26 mouse cellular contexts compared by ENCODE assay signal in the genomic region with DNA sequence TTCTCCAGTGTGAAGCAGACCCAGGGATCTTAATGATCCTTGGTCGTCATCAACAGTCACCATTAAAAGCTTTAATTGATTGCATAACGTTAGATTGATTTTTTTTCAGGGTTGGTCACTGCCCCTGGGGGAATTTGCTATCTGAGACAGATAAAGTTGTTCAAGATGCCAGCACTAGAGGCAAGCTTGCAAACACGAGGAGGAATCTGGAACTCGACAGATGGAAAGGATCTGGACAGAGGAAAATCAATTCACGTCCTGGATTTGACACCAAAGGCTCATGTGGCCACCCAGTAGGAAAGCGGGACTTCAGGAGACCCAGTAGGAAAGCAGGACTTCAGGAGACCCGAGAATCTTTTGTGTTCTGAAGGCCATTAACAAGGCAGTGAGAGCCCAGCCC. TPM values are rescaled to one million over a fixed set of nuclear protein-coding genes. Genes with fewer than 3 reads are reported as not detected.
DNase-seq lines count a peak whose midpoint lies in the region; ATAC-seq and TF ChIP-seq lines count a peak whose summit lies in the region.
"Had no signal": no experiment of that assay in that cellular context is flagged by ENCODE, and none has a peak within 500 bp of the region (broad histone marks: within the 10 kb centered on the region; RNA-seq: fewer than 3 reads in every experiment).

No protein-coding gene starts in this region.

- 30% methylated on average over 7 of the region's 7 CpGs for WGBS in heart, embryonic 13.5 days
- WGBS in kidney, postnatal 0 days, result 24% methylated on average over 7 of the region's 7 CpGs
- WGBS in lung, postnatal 0 days, result 47% methylated on average over 7 of the region's 7 CpGs
- 55% methylated on average over 7 of the region's 7 CpGs for WGBS in lung, adult 2 months

- no peaks in the 10 kb centered on the region for H3K36me3 ChIP-seq in heart, embryonic 13.5 days
- H3K36me3 ChIP-seq in kidney, postnatal 0 days (ENCODE audit: insufficient read depth, low read length), result no peaks in the 10 kb centered on the region
- H3K36me3 ChIP-seq in lung, postnatal 0 days (ENCODE audit: insufficient read depth, low read length), result no peaks in the 10 kb centered on the region
- H3K36me3 ChIP-seq: G1E; limb, embryonic 12.5 days; liver, embryonic 13.5 days; midbrain, embryonic 13.5 days; neural tube, embryonic 13.5 days had no signal

- no peak for DNase-seq in heart, postnatal 14 days
- DNase-seq in kidney, postnatal 0 days (ENCODE audit: low spot score), result peak; percentile 75
- DNase-seq in kidney, adult 18-20 months, result no peak
- DNase-seq in lung, postnatal 0 days (ENCODE audit: low spot score), result peak; percentile 29
- DNase-seq in lung, adult 2 months, result no peak
- DNase-seq in left cerebral cortex, adult 9 months (ENCODE audit: low spot score in 2 of 2), result no peak
- DNase-seq: adrenal gland, adult 8-10 months; cerebellum, adult 2 months; cerebellum, postnatal 25 days; gastrocnemius, postnatal 14 days; kidney, adult 2 months; layer of hippocampus, adult 9-11 months; liver, embryonic 13.5 days; lung, adult 18-20 months; right cerebral cortex, postnatal 4 days; thymus, adult 18-20 months; thymus, postnatal 25 days had no signal

- intact Hi-C loops in heart, postnatal 14 days (cut with DNase I), result no loop called here

- H3K4me1 ChIP-seq in heart, embryonic 13.5 days, result peaks cover 37% of the 10 kb centered on the region
- no peaks in the 10 kb centered on the region for H3K4me1 ChIP-seq in kidney, postnatal 0 days (replicated peaks; ENCODE audit: insufficient read depth, low read length)
- peaks cover 3% of the 10 kb centered on the region; the same call in 1 of the 2 replicates for H3K4me1 ChIP-seq in lung, postnatal 0 days (ENCODE audit: insufficient read depth, low read depth, low read length)
- no peaks in the 10 kb centered on the region; the same call in 1 of the 2 replicates for H3K4me1 ChIP-seq in lung, adult 2 months (ENCODE audit: control insufficient read depth, insufficient read depth, low read length)
- H3K4me1 ChIP-seq: midbrain, embryonic 13.5 days had no signal

- ATAC-seq in heart, embryonic 13.5 days (ENCODE audit: extremely low read depth, insufficient number of reproducible peaks, low FRiP score, low TSS enrichment), result no peak
- ATAC-seq in kidney, postnatal 0 days (replicated peaks; ENCODE audit: low FRiP score, low read depth), result no peak
- no peak for ATAC-seq in lung, postnatal 0 days
- ATAC-seq: forebrain, embryonic 14.5 days; midbrain, embryonic 13.5 days had no signal

- no peaks in the 10 kb centered on the region for H3K9me3 ChIP-seq in heart, embryonic 13.5 days
- no peaks in the 10 kb centered on the region for H3K9me3 ChIP-seq in kidney, postnatal 0 days (replicated peaks; ENCODE audit: low read length)
- H3K9me3 ChIP-seq in lung, postnatal 0 days (ENCODE audit: low read length), result no peaks in the 10 kb centered on the region
- H3K9me3 ChIP-seq: G1E; limb, embryonic 12.5 days; liver, embryonic 13.5 days; midbrain, embryonic 13.5 days; neural tube, embryonic 13.5 days had no signal

- no peak overlapping the region for H3K4me3 ChIP-seq in heart, embryonic 13.5 days
- H3K4me3 ChIP-seq in kidney, postnatal 0 days (replicated peaks; ENCODE audit: low read depth, low read length), result no peak overlapping the region
- H3K4me3 ChIP-seq in lung, postnatal 0 days (ENCODE audit: low read depth, low read length), result no peak overlapping the region
- H3K4me3 ChIP-seq in lung, adult 2 months (replicated peaks; ENCODE audit: extremely low read depth, low read depth, low read length), result no peak overlapping the region
- H3K4me3 ChIP-seq: limb, embryonic 12.5 days; liver, embryonic 13.5 days; midbrain, embryonic 13.5 days; neural tube, embryonic 13.5 days had no signal

- 0 out of 2 replicates have a peak overlapping the region, but pooled peaks have one; percentile 15 for H3K27ac ChIP-seq in heart, embryonic 13.5 days (replicated peaks)
- peak overlapping the region; percentile 6; the same call in 1 of the 2 replicates for H3K27ac ChIP-seq in kidney, postnatal 0 days
- no peak overlapping the region for H3K27ac ChIP-seq in lung, postnatal 0 days (ENCODE audit: low read length)
- H3K27ac ChIP-seq: hindbrain, embryonic 14.5 days; liver, embryonic 13.5 days; macrophage; midbrain, embryonic 13.5 days; neural tube, embryonic 13.5 days had no signal

- no peak overlapping the region for H3K9ac ChIP-seq in heart, embryonic 13.5 days
- no peak overlapping the region for H3K9ac ChIP-seq in kidney, postnatal 0 days (ENCODE audit: low read depth, low read length)
- no peak overlapping the region for H3K9ac ChIP-seq in lung, postnatal 0 days (replicated peaks; ENCODE audit: low read depth)
- H3K9ac ChIP-seq: hindbrain, embryonic 14.5 days; limb, embryonic 12.5 days; liver, embryonic 13.5 days; midbrain, embryonic 13.5 days; neural tube, embryonic 13.5 days had no signal

- no peak overlapping the region for H3K4me2 ChIP-seq in heart, embryonic 13.5 days
- H3K4me2 ChIP-seq in kidney, postnatal 0 days (ENCODE audit: low read length), result no peak overlapping the region
- no peak overlapping the region for H3K4me2 ChIP-seq in lung, postnatal 0 days (replicated peaks; ENCODE audit: low read depth, low read length)
- H3K4me2 ChIP-seq: heart, embryonic 11.5 days; hindbrain, embryonic 14.5 days; limb, embryonic 12.5 days; liver, embryonic 13.5 days; midbrain, embryonic 13.5 days; neural tube, embryonic 13.5 days had no signal

- no peak for TF ChIP-seq EP300 in lung, postnatal 0 days (IDR thresholded peaks at IDR 0.05)

- no peak for TF ChIP-seq CTCF in kidney, postnatal 0 days (IDR thresholded peaks at IDR 0.05; ENCODE audit: low read depth)
- TF ChIP-seq CTCF in lung, postnatal 0 days (IDR thresholded peaks at IDR 0.05), result no peak
- no peak for TF ChIP-seq CTCF in lung, adult 2 months (IDR thresholded peaks at IDR 0.05; ENCODE audit: insufficient read depth, low read length)

- no peak for TF ChIP-seq POLR2A in lung, adult 2 months (IDR thresholded peaks at IDR 0.05; ENCODE audit: borderline replicate concordance, extremely low read depth, low read depth, low read length)

- no peaks in the 10 kb centered on the region for H3K27me3 ChIP-seq in heart, embryonic 13.5 days (replicated peaks)
- no peaks in the 10 kb centered on the region for H3K27me3 ChIP-seq in kidney, postnatal 0 days (ENCODE audit: insufficient read depth, low read length)
- H3K27me3 ChIP-seq in lung, postnatal 0 days (replicated peaks; ENCODE audit: insufficient read depth, low read length), result no peaks in the 10 kb centered on the region
- H3K27me3 ChIP-seq: limb, embryonic 12.5 days; liver, embryonic 13.5 days; midbrain, embryonic 13.5 days; neural tube, embryonic 13.5 days had no signal

RNA-seq across cellular contexts. Expression of a gene that starts 14.4 kb away (rescaled TPM):
- polyA plus RNA-seq in heart, embryonic 13.5 days (2015; fragmentation: Nextera tagmentation; extraction: Ambion mirVana), result 20.8 and 22.6 TPM in 2 replicates
- total RNA-seq in heart, postnatal 14 days (2021), result 10 to 100 TPM; 47.6 to 48.3 TPM
- 15.7 and 15.9 TPM in 2 replicates for polyA plus RNA-seq in kidney, postnatal 0 days (2015; fragmentation: Nextera tagmentation; extraction: Ambion mirVana)
- polyA plus RNA-seq in lung, postnatal 0 days (2015; fragmentation: Nextera tagmentation; extraction: Ambion mirVana), result 19.3 and 19.5 TPM in 2 replicates
- polyA plus RNA-seq in lung, adult 2 months (2012; rRNA removed), result 41.7 and 44.9 TPM in 2 replicates
- polyA plus RNA-seq: G1E had no signal

RNA-seq across cellular contexts. Expression of a gene that starts 58.7 kb away (rescaled TPM):
- polyA plus RNA-seq in heart, embryonic 13.5 days (2015; fragmentation: Nextera tagmentation; extraction: Ambion mirVana), result 21.6 and 23.6 TPM in 2 replicates
- total RNA-seq in heart, postnatal 14 days (2021), result 10 to 100 TPM; 69.9 to 78.1 TPM
- polyA plus RNA-seq in kidney, postnatal 0 days (2015; fragmentation: Nextera tagmentation; extraction: Ambion mirVana), result 83.7 and 95.6 TPM in 2 replicates
- 54.6 and 55.3 TPM in 2 replicates for polyA plus RNA-seq in lung, postnatal 0 days (2015; fragmentation: Nextera tagmentation; extraction: Ambion mirVana)
- polyA plus RNA-seq in lung, adult 2 months (2012; rRNA removed), result 144 and 155 TPM in 2 replicates

Comparison
In these comparisons a context has a peak if more than half of its experiments do, and no peak if none do; other contexts are left out.
1. DNase-seq: peak in kidney, postnatal 0 days (single experiment) and lung, postnatal 0 days (single experiment); none in heart, postnatal 14 days (0 of 2), kidney, adult 18-20 months (single experiment), lung, adult 2 months (single experiment) and left cerebral cortex, adult 9 months (0 of 2).